Mouse (Mus musculus) liver, adult (tissue): ENCODE measurements at regions not wholly inside any gene's neighbourhood (a gene's known extent, or its start where the extent isn't known, plus 50 kb on each side); places are given as distances from the start of the nearest gene placed in this dataset.

Experiments
- GATA4 ChIP-seq: IDR thresholded peaks from 2 replicates; pipeline ENCODE4 v1.6.1; 2014; ENCODE audit warnings: mild to moderate bottlenecking, low read length; ENCODE audit not compliant: insufficient replicate concordance

- TF ChIP-seq GATA4: no peak
Observed at GRCm38 (mm10) chr8:126538136-126538535, 55.6 kb downstream of the Irf2bp2 start.

- TF ChIP-seq GATA4: no peak
Observed at GRCm38 (mm10) chr8:126536928-126537618, 56.7 kb downstream of the Irf2bp2 start.

GRCm38 (mm10) chr8:126536132-126536927 lies 57.5 kb downstream of the Irf2bp2 start:
- TF ChIP-seq GATA4: no peak

- TF ChIP-seq GATA4: no peak
Observed at GRCm38 (mm10) chr8:126532284-126532974, 57.6 kb upstream of the Tarbp1 start.

GRCm38 (mm10) chr8:126531459-126531858 lies 56.6 kb upstream of the Tarbp1 start:
- no peak for TF ChIP-seq GATA4

GRCm38 (mm10) chr8:126529409-126529808 lies 54.5 kb upstream of the Tarbp1 start:
- no peak for TF ChIP-seq GATA4

- no peak for TF ChIP-seq GATA4
Observed at GRCm38 (mm10) chr8:126528434-126529080, 53.7 kb upstream of the Tarbp1 start.

- TF ChIP-seq GATA4: peak; percentile 98
Observed at GRCm38 (mm10) chr8:126526864-126527571, 52.2 kb upstream of the Tarbp1 start.

- no peak for TF ChIP-seq GATA4
Observed at GRCm38 (mm10) chr8:126525575-126525974, 50.7 kb upstream of the Tarbp1 start.
